Mouse (Mus musculus): Measurements from ENCODE around the gene Arid5a. TPM values are rescaled to one million over a fixed set of nuclear protein-coding genes. Genes with fewer than 3 reads are reported as not detected.
A peak's percentile ranks its signal among the peaks of the same experiment; 100 is the strongest.

Arid5a gene
- polyA plus RNA-seq, 1 experiment from 2014 or later = 3.8 TPM

DNA sequence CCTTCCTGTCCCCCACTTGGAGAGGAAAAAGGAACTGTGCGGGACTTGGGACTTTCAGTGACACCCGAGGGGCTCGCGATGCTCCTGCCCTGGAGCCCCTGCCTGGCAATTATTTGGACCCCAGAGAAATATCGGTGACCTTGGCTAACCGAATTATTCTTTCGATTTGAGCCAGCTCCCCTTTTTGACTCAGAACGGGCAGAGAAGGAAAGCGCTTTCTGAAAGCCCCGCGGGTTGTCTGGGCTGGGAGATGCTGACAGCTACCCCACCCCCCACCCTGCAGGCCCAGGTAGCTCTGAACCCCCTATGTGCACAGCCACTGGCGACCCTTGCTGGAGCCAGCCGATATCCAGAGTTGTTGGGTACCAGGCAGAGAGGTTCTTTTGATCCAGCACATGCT, 8.4 kb upstream of the Arid5a start:
- Histone ChIP-seq H3K4me1 (peaks cover 5% of the 10 kb centered on the region; the same call in 1 of the 2 replicates), H3K9me3 (replicated peaks) (no peaks in the 10 kb centered on the region), H3K27me3 (peaks cover 36% of the 10 kb centered on the region), H3K36me3 (no peaks in the 10 kb centered on the region), H3K9ac (no peak overlapping the region), H3K4me2 (replicated peaks) (no peak overlapping the region), H3K27ac (no peak overlapping the region), H3K4me3 (no peak overlapping the region)
- ATAC-seq (ENCODE audit: low FRiP score) = no peak
- 28% methylated on average over 13 of the region's 13 CpGs for WGBS

DNA sequence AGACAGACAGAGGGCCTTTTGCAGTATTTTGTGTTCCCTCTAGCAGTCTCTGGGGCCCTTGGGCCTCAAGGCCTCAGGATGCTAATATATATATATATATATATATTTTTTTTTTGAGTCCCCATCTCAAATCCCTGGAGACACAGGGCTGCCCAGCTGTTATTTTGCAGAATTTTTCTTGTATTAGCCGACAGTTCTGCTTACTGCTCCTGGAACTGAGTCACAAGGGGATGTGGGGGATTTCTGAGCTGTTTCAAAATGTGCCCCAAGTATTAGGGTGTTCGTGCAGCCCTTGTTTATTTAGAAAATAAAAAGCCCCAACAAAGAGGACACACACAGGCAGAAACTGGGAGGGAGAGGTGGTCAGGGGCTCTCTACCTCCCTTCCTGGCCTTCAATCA, 7.9 kb upstream of the Arid5a start:
- H3K4me2 ChIP-seq (replicated peaks) = no peak overlapping the region
- H3K9me3 ChIP-seq (replicated peaks) = no peaks in the 10 kb centered on the region
- H3K4me3 ChIP-seq = no peak overlapping the region
- H3K27ac ChIP-seq = no peak overlapping the region
- no peak for ATAC-seq (ENCODE audit: low FRiP score)
- peaks cover 5% of the 10 kb centered on the region; the same call in 1 of the 2 replicates for H3K4me1 ChIP-seq
- WGBS = 56% methylated on average over 2 of the region's 2 CpGs
- H3K9ac ChIP-seq = no peak overlapping the region
- no peaks in the 10 kb centered on the region for H3K36me3 ChIP-seq
- peaks cover 41% of the 10 kb centered on the region for H3K27me3 ChIP-seq

DNA sequence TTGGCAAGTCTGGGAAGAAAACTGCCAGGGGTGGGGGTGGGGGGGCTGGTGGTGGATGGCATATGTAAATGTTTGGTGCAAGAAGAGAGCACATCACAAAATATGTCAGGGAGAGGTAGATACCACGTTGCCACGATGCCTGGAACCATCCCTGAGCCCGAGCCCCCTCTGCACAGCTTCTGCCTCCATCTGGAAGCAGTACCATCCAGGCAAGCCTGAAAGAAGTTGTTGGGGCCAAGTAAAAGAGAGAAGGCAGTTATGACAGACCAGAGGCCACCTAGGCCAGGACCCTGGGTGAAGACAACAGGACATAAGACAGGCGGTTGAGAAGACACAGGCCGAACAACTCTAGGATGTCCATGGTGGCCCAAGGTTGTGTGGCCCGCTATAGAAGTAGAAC, 7.0 kb upstream of the Arid5a start:
- Histone ChIP-seq H3K4me2 (replicated peaks) (no peak overlapping the region), H3K36me3 (no peaks in the 10 kb centered on the region), H3K9me3 (replicated peaks) (no peaks in the 10 kb centered on the region), H3K27me3 (peaks cover 42% of the 10 kb centered on the region), H3K4me1 (peaks cover 5% of the 10 kb centered on the region; the same call in 1 of the 2 replicates), H3K9ac (no peak overlapping the region), H3K27ac (no peak overlapping the region), H3K4me3 (no peak overlapping the region)
- WGBS = 84% methylated on average over 6 of the region's 6 CpGs
- no peak for ATAC-seq (ENCODE audit: low FRiP score)

DNA sequence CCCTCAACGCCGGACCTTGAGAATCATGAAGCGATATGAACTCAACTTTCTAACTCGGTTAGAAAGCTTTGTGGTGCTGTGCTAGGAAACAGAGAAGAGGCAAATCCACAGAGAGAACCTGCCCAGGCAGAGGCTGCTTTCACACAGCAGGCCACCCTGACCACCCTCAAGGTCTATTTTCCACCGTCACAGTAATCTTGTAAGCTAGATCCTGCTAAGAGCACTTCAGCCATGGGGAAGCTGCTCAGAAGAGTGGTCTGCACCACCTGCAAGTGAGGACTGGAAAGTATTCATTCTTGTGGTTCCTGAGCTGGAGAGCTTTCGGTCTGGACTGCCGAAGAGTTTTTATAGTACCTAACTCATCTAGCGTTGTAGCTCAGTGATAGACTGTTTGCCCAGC, 5.3 kb upstream of the Arid5a start:
- H3K9me3 ChIP-seq (replicated peaks) = no peaks in the 10 kb centered on the region
- 74% methylated on average over 8 of the region's 8 CpGs for WGBS
- peaks cover 38% of the 10 kb centered on the region for H3K27me3 ChIP-seq
- no peak for ATAC-seq (ENCODE audit: low FRiP score)
- no peaks in the 10 kb centered on the region for H3K36me3 ChIP-seq
- H3K27ac ChIP-seq = no peak overlapping the region
- no peak overlapping the region for H3K4me2 ChIP-seq (replicated peaks)
- H3K9ac ChIP-seq = no peak overlapping the region
- H3K4me3 ChIP-seq = no peak overlapping the region
- peaks cover 5% of the 10 kb centered on the region; the same call in 1 of the 2 replicates for H3K4me1 ChIP-seq

DNA sequence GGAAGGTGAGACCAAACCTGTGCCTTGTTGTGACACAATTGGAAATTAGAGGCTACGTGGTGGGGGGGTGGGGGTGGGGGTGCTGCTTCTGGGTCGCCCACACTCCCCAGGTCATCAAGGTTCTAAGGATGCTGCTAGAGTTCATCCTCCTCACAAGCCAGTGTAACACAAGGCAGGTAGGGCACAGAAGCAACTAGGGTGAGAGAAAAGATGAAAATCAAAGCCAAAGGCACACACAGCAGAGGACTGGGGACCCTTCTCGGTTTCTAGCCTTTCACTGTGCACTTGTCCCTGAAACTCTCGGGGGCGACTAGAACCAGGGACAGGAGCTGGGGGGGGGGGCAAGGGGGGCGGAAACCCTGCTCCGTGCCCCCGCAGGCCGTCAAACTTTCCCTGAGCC, 4.6 kb upstream of the Arid5a start:
- Histone ChIP-seq H3K4me2 (replicated peaks) (peak overlapping the region; percentile 65), H3K9me3 (replicated peaks) (no peaks in the 10 kb centered on the region), H3K36me3 (no peaks in the 10 kb centered on the region), H3K27ac (no peak overlapping the region), H3K9ac (peak overlapping the region; percentile 23), H3K27me3 (peaks cover 38% of the 10 kb centered on the region), H3K4me1 (peaks cover 6% of the 10 kb centered on the region), H3K4me3 (peak overlapping the region; percentile 35)
- 19% methylated on average over 9 of the region's 9 CpGs for WGBS
- ATAC-seq (ENCODE audit: low FRiP score) = no peak

DNA sequence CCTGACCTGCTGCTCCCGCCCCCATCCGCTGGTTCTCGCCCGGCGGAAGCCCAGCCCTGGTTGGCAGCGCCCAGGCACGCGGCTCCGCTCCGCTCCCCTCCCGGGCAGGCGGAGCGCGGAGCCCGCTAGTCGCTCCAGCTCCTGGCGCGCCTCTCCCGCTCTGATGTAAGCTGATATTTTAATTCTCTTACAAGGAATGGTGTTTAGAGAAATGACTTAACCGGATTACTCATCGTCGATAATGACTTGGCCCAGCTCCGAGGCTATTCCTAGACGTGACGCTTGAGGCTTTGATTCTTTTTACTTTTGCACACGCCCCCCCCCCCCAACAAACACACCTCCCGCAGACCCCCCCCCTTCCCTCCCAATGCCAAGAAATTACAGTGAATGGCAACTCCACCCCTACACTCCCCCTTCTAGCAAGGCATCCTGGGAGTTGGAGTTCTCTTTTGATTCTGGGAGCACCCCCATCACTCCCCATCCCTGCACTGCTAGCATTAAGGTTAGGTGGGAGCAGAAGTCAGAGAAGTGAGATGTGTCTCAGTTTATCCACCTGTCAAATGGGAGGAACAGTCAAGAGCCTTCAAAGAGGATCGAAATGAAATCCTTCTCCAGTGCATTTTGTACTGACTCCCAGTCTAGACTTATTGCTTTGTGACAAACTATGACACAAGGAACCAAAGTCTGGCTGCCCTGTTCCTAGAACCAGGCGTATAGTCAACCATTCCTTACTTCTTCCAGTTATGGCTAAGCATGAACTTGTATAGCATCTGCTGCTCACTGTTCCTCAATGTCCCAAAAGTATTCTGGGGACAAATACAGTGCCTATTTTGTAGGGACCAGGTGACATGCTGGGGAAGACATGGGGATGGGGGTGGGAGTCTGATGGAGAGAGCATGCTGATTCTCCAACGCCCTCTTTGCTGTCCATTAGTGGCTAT, 3.9 kb upstream of the Arid5a start:
- Histone ChIP-seq H3K27ac (no peak overlapping the region), H3K9ac (peak overlapping the region; percentile 23), H3K36me3 (no peaks in the 10 kb centered on the region), H3K9me3 (replicated peaks) (no peaks in the 10 kb centered on the region), H3K4me2 (replicated peaks) (peak overlapping the region; percentile 65), H3K27me3 (peaks cover 43% of the 10 kb centered on the region), H3K4me1 (peaks cover 13% of the 10 kb centered on the region), H3K4me3 (peak overlapping the region; percentile 35)
- 10% methylated on average over 30 of the region's 30 CpGs for WGBS
- 0 out of 2 replicates have a peak, but pooled peaks have one; percentile 9 for ATAC-seq (ENCODE audit: low FRiP score)

DNA sequence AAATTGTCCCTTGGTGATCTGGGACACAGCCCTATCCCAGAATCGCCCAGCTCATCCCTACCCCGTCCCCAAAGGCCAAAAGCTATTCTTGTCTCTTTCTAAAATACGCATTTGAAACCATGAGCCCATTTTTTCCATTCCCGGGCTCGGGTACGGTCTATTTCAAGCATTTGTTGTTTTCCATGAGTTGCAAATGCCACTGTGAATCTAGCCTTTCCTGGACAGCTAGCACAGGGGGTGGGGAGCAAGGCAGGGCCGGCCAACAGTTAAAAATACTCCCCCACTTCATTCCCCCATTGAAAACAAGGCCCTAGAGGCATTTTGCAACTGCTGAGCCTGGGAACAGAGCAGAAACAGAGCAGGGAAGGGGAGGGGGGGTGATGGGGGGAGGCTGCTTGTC, 2.8 kb upstream of the Arid5a start:
- Histone ChIP-seq H3K4me1 (peaks cover 24% of the 10 kb centered on the region), H3K27ac (no peak overlapping the region), H3K4me2 (replicated peaks) (no peak overlapping the region), H3K9me3 (replicated peaks) (no peaks in the 10 kb centered on the region), H3K36me3 (no peaks in the 10 kb centered on the region), H3K4me3 (no peak overlapping the region), H3K27me3 (peaks cover 51% of the 10 kb centered on the region), H3K9ac (no peak overlapping the region)
- 62% methylated on average over 7 of the region's 7 CpGs for WGBS
- no peak for ATAC-seq (ENCODE audit: low FRiP score)

DNA sequence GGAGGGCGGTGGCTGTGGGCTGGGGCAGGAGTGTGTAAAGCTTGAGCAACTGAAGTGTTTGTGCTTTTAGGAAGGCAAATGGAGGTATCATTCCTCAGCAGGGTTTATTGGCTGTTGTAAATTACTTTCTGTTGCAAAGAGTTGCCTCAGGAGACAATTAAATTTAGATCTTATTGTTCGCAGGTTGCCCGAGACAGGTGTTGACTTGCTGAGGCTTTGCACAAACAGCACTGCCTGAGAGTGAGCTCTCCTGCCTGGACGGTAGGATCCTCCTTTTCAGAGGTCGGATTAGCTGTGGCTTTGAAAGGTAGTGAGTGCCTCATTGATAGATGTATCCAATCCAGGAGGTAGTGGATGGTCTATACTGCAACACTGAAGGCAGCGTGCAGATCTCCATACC, 1.4 kb upstream of the Arid5a start:
- H3K9me3 ChIP-seq (replicated peaks) = no peaks in the 10 kb centered on the region
- WGBS = 83% methylated on average over 6 of the region's 6 CpGs
- no peak overlapping the region for H3K9ac ChIP-seq
- H3K4me1 ChIP-seq = peaks cover 27% of the 10 kb centered on the region
- no peak for ATAC-seq (ENCODE audit: low FRiP score)
- no peak overlapping the region for H3K4me3 ChIP-seq
- no peak overlapping the region for H3K27ac ChIP-seq
- no peaks in the 10 kb centered on the region for H3K36me3 ChIP-seq
- no peak overlapping the region for H3K4me2 ChIP-seq (replicated peaks)
- H3K27me3 ChIP-seq = peaks cover 42% of the 10 kb centered on the region

DNA sequence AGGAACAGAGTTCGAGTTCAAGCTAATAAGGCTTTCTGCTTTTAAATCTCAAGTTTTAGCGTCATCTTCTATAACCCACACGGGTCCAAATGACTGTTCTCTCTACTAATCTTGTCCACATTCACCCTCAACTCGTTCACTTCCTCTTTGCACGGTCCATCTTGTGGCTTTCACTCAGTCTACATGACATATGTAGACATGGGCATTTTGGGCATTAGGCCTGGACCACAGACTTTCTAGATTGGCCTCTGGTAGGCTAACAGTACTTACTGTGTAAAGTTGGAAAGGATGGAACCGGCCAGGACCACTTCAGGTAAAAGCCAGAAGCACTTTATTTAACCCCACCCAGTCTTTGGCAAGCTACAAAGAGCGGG, 425 bp upstream of the Arid5a start:
- WGBS = 66% methylated on average over 7 of the region's 7 CpGs
- Histone ChIP-seq H3K9me3 (replicated peaks) (no peaks in the 10 kb centered on the region), H3K27me3 (peaks cover 34% of the 10 kb centered on the region), H3K4me2 (replicated peaks) (no peak overlapping the region), H3K36me3 (no peaks in the 10 kb centered on the region), H3K4me1 (peaks cover 27% of the 10 kb centered on the region), H3K27ac (no peak overlapping the region), H3K9ac (no peak overlapping the region), H3K4me3 (no peak overlapping the region)
- peak; percentile 11 for ATAC-seq (ENCODE audit: low FRiP score)

DNA sequence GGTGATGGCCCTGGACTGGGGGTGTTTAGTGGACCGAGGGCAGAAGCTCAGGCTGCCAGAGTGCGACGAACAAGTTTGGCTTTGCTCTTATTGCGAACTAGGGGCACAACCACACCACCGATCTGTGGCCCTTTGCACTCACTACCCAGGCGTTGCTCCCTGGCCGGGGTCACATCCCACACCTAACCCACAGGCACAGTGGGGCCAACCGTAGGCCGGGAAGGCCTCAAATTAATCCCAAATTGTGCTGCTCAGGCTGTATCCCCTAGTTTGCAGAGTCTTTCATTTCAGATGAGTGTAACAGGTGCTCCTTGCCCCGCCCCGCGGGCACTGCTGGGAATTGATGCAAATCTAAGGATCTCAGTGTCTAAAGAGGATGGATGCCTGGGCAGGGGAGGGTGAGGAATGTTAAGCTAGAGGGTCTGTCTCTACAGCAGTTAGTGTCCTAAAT, 943 bp downstream of the Arid5a start:
- Histone ChIP-seq H3K9me3 (replicated peaks) (no peaks in the 10 kb centered on the region), H3K9ac (peak overlapping the region; percentile 64; the same call in 1 of the 2 replicates), H3K27me3 (peaks cover 26% of the 10 kb centered on the region), H3K4me2 (replicated peaks) (peak overlapping the region; percentile 94), H3K27ac (no peak overlapping the region), H3K4me1 (peaks cover 22% of the 10 kb centered on the region), H3K36me3 (no peaks in the 10 kb centered on the region), H3K4me3 (peak overlapping the region; percentile 51)
- WGBS = 5% methylated on average over 12 of the region's 12 CpGs
- no peak for ATAC-seq (ENCODE audit: low FRiP score)

DNA sequence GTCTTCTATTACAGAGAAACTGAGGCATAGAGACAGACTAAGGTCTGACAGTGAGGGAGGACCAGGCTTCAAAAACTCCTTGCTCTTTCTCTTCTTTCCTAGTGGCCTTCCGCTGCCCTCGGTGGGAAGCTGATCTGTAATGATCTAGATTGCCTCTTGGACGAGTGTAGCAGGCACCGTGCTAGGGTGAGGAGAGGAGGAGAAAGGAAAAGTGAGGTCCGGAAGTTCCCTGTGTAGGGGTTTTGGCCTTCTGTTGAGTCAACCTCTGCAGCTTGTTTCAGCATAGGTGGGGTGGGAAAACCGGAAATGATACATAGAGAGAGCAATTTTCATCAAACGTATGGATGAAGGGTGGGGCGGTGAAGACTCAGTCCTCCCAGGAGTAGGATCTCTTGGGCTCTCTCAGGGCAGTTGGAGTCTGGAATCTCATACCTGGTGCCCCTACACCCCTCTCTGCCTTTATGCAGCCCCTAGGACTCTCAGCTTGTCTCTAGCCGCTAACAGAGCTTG, 1.5 kb downstream of the Arid5a start:
- Histone ChIP-seq H3K4me2 (replicated peaks) (peak overlapping the region; percentile 94), H3K27ac (no peak overlapping the region), H3K9ac (no peak overlapping the region), H3K36me3 (no peaks in the 10 kb centered on the region), H3K4me1 (peaks cover 22% of the 10 kb centered on the region), H3K27me3 (peaks cover 25% of the 10 kb centered on the region), H3K9me3 (replicated peaks) (no peaks in the 10 kb centered on the region), H3K4me3 (no peak overlapping the region)
- 57% methylated on average over 9 of the region's 9 CpGs for WGBS
- ATAC-seq (ENCODE audit: low FRiP score) = no peak

DNA sequence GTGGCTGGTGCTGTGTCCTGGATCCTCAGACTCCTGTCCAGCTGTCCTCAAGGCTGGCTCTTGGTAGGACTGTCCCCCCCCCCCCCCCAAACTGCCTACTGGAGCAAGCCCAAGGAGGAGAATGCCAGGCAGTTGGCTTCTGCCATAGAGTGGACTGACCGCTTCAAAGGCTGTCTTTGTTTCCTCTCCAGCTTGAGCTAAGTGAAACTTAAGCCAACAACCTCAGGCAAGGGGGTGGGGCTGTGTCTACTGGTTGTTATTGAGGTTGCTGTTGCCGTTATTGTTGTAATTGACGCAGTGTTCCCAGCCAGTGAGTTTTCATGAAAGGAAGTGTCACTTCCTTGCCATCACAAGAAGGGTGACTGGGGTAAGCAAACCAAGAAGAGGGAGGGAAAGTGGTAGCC, 2.0 kb downstream of the Arid5a start:
- ATAC-seq (ENCODE audit: low FRiP score) = no peak
- H3K9ac ChIP-seq = no peak overlapping the region
- no peaks in the 10 kb centered on the region for H3K9me3 ChIP-seq (replicated peaks)
- no peaks in the 10 kb centered on the region for H3K36me3 ChIP-seq
- peak overlapping the region; percentile 17; the same call in 1 of the 2 replicates for H3K4me2 ChIP-seq (replicated peaks)
- WGBS = 15% methylated on average over 3 of the region's 3 CpGs
- H3K4me3 ChIP-seq = no peak overlapping the region
- H3K27me3 ChIP-seq = peaks cover 20% of the 10 kb centered on the region
- H3K4me1 ChIP-seq = peaks cover 22% of the 10 kb centered on the region
- H3K27ac ChIP-seq = no peak overlapping the region
